ENCODE assay signal across 16 mouse cellular contexts in the genomic region with DNA sequence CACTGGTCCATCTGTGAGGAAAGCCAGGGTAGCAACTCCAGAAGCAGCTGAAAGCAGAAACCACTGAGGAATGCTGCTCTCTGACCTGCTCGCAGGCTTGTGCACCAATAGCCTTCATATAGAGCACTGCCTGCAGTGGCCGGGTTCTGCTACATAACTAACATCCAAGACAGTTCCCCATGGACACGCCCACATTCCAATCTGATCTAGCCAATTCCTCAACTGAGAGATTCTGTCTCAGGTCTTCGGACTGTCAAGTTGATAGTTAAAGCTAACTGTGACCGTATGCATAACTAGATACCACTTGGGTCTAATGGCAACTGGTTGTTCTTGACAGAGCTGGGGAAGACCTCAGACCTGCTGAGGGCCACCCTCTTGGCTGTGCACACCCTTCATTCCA.
"Had no signal": no experiment of that assay in that cellular context is flagged by ENCODE, and none has a peak within 500 bp of the region (broad histone marks: within the 10 kb centered on the region; RNA-seq: fewer than 3 reads in every experiment).

No protein-coding gene starts in this region.

- H3K4me3 ChIP-seq: lung, embryonic 15.5 days; megakaryocyte, embryonic 14.5 days; midbrain, embryonic 13.5 days; midbrain, embryonic 15.5 days; neural tube, embryonic 12.5 days; stomach, embryonic 15.5 days had no signal

- DNase-seq: liver, postnatal 0 days; lung, adult 2 months; lung, postnatal 14 days; lung, postnatal 36 days; right cerebral cortex, postnatal 14 days; thymus, adult 2 months; thymus, postnatal 25 days; thymus, postnatal 4 days had no signal

- H3K27ac ChIP-seq: lung, embryonic 15.5 days; macrophage; midbrain, embryonic 13.5 days; midbrain, embryonic 15.5 days; neural tube, embryonic 12.5 days; stomach, embryonic 15.5 days; stomach, postnatal 0 days had no signal
